Mouse (Mus musculus): ENCODE results near the gene Tacr1. TPM values are rescaled to one million over a fixed set of nuclear protein-coding genes. Genes with fewer than 3 reads are reported as not detected.

The Tacr1 gene
- total RNA-seq (2023): not detected

DNA sequence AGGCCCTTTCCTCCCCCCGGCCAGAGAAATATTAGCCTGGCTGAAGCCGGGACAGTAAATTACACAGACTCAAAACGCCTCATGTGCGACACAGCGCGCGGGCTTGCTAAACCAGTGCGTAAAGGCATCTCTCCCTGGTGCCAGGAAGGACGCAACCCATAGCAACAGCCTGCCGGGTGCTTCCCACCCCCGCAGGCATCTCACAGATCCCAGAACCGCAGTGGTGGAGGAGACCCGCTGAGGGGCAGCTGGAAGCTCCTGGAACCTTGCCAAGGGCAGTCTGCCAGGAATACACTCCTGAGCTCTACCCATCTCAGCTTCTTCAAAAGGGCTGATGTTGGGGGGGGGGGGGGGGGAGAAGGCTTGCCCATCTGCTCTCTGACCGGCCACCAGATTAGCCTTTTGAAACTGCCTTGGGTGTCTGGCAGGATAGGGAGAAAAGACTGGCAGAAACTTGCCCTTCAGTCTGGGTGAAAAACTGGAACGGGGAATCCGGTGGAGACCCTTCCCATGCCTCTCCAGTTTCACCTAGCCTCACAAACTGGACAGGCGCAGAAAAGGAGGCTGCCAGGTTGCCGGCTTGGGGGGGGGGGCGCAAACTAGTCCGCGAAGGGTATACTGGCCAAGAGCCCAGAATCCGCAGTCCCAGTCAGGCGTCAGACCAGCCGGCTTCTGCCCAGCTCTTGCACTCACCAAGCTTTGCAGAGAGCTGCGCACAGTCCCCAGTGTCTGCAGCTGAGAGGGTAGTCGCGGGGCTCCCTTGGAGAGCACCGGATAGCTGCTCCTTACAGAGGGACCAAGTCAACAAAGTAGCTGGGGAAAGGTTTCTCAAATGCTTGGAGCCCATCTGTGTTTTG, at the start of gene Tacr1:
Tacr1 (plus strand) TSS at position 740 of the 857 bp plus-strand sequence.

Data from CD4-positive naive resting alpha-beta T cell, adult 57 days (primary cell).